Comparison of ENCODE assay signal across 11 mouse cellular contexts in genomic region chr2:38953152-38953883, GRCm38 (mm10). TPM values are rescaled to one million over a fixed set of nuclear protein-coding genes. Genes with fewer than 3 reads are reported as not detected.
DNase-seq lines count a peak whose midpoint lies in the region; ATAC-seq and TF ChIP-seq lines count a peak whose summit lies in the region.
"Had no signal": no experiment of that assay in that cellular context is flagged by ENCODE, and none has a peak within 500 bp of the region (broad histone marks: within the 10 kb centered on the region; RNA-seq: fewer than 3 reads in every experiment).

No protein-coding gene starts in this region.

- no peak overlapping the region for H3K4me2 ChIP-seq in stomach, embryonic 16.5 days (ENCODE audit: low read depth, low read length)
- no peak overlapping the region for H3K4me2 ChIP-seq in stomach, postnatal 0 days (replicated peaks; ENCODE audit: low read depth)
- H3K4me2 ChIP-seq: limb, embryonic 15.5 days had no signal

- no peak for TF ChIP-seq EP300 in stomach, postnatal 0 days (optimal IDR thresholded peaks at IDR 0.05)

- no peak for ATAC-seq in stomach, embryonic 16.5 days (ENCODE audit: insufficient read depth, low FRiP score)
- no peak for ATAC-seq in stomach, postnatal 0 days (ENCODE audit: low FRiP score, low TSS enrichment)

- 70% methylated on average over 5 of the region's 5 CpGs for WGBS in stomach, embryonic 16.5 days
- WGBS in stomach, postnatal 0 days, result 64% methylated on average over 5 of the region's 5 CpGs
- 64% methylated on average over 5 of the region's 5 CpGs for WGBS in olfactory bulb, adult 2 months

- 0 out of 2 replicates have a peak overlapping the region, but pooled peaks have one; percentile 3 for H3K27ac ChIP-seq in stomach, embryonic 16.5 days (ENCODE audit: low read length)
- H3K27ac ChIP-seq in stomach, postnatal 0 days (replicated peaks), result no peak overlapping the region
- peak overlapping the region; percentile 42; the same call in 1 of the 2 replicates for H3K27ac ChIP-seq in olfactory bulb, adult 2 months (ENCODE audit: insufficient read depth, low read depth, low read length)
- H3K27ac ChIP-seq: limb, embryonic 15.5 days had no signal

- TF ChIP-seq POLR2A in olfactory bulb, adult 2 months (IDR thresholded peaks at IDR 0.05; ENCODE audit: insufficient read depth, low read depth, low read length), result no peak

- no peak overlapping the region for H3K9ac ChIP-seq in stomach, embryonic 16.5 days (ENCODE audit: low read length)
- H3K9ac ChIP-seq in stomach, postnatal 0 days (ENCODE audit: low read length), result no peak overlapping the region
- H3K9ac ChIP-seq: limb, embryonic 15.5 days had no signal

- no peak overlapping the region for H3K4me3 ChIP-seq in stomach, embryonic 16.5 days (replicated peaks; ENCODE audit: low read length)
- H3K4me3 ChIP-seq in stomach, postnatal 0 days (ENCODE audit: low read depth, low read length), result no peak overlapping the region
- H3K4me3 ChIP-seq in olfactory bulb, adult 2 months (ENCODE audit: insufficient read depth, low read depth, low read length), result no peak overlapping the region
- H3K4me3 ChIP-seq: erythroblast, embryonic 14.5 days; limb, embryonic 15.5 days had no signal

- H3K36me3 ChIP-seq in stomach, embryonic 16.5 days (ENCODE audit: control insufficient read depth, insufficient read depth, low read length), result no peaks in the 10 kb centered on the region
- no peaks in the 10 kb centered on the region for H3K36me3 ChIP-seq in stomach, postnatal 0 days (ENCODE audit: control insufficient read depth, insufficient read depth, low read length)
- H3K36me3 ChIP-seq: limb, embryonic 15.5 days had no signal

- TF ChIP-seq CTCF in stomach, postnatal 0 days (IDR thresholded peaks at IDR 0.05; ENCODE audit: low read depth), result no peak
- no peak for TF ChIP-seq CTCF in olfactory bulb, adult 2 months (IDR thresholded peaks at IDR 0.05; ENCODE audit: insufficient read depth, low read depth, low read length)

- H3K9me3 ChIP-seq in stomach, embryonic 16.5 days (replicated peaks; ENCODE audit: control insufficient read depth, low read length), result no peaks in the 10 kb centered on the region
- no peaks in the 10 kb centered on the region for H3K9me3 ChIP-seq in stomach, postnatal 0 days (ENCODE audit: control insufficient read depth, low read length)
- H3K9me3 ChIP-seq: limb, embryonic 15.5 days had no signal

- DNase-seq in stomach, postnatal 0 days (ENCODE audit: low spot score), result no peak
- peak; percentile 24 to 30 for DNase-seq in cerebellum, postnatal 36 days
- peak; percentile 62 for DNase-seq in heart, postnatal 4 days
- DNase-seq in spleen, adult 18-20 months, result no peak
- no peak for DNase-seq in natural killer cell, adult 2 months (ENCODE audit: low spot score in 2 of 2)
- DNase-seq in spleen, postnatal 14 days (ENCODE audit: low spot score in 2 of 2), result no peak

- no peaks in the 10 kb centered on the region for H3K4me1 ChIP-seq in stomach, embryonic 16.5 days (ENCODE audit: control insufficient read depth, insufficient read depth, low read length)
- H3K4me1 ChIP-seq in stomach, postnatal 0 days (replicated peaks; ENCODE audit: control insufficient read depth, insufficient read depth), result no peaks in the 10 kb centered on the region
- peaks cover 12% of the 10 kb centered on the region for H3K4me1 ChIP-seq in olfactory bulb, adult 2 months (ENCODE audit: control insufficient read depth, insufficient read depth, low read length)

- H3K27me3 ChIP-seq in stomach, embryonic 16.5 days (ENCODE audit: control insufficient read depth, insufficient read depth, low read length), result no peaks in the 10 kb centered on the region
- no peaks in the 10 kb centered on the region for H3K27me3 ChIP-seq in stomach, postnatal 0 days (ENCODE audit: control insufficient read depth, insufficient read depth, low read length)
- H3K27me3 ChIP-seq: limb, embryonic 15.5 days had no signal

RNA-seq across cellular contexts. Expression of gene Olfml2a, which starts 21.5 kb away (rescaled TPM):
- polyA plus RNA-seq in stomach, embryonic 16.5 days (2015; fragmentation: Nextera tagmentation; extraction: Ambion mirVana), result 4.5 and 5.0 TPM in 2 replicates
- 2.7 and 3.5 TPM in 2 replicates for polyA plus RNA-seq in stomach, postnatal 0 days (2015; fragmentation: Nextera tagmentation; extraction: Ambion mirVana)
- 10 to 100 TPM; 18.3 to 18.5 TPM for total RNA-seq in heart, postnatal 4 days (2021)
- not detected in 2 replicates for polyA plus RNA-seq in olfactory bulb, adult 2 months (2012; ENCODE audit: insufficient read depth, insufficient read length, low replicate concordance, missing spikeins)
- total RNA-seq: neutrophil, adult 5-6 weeks had no signal

RNA-seq across cellular contexts. Expression of gene Nr6a1, which starts 25.8 kb away (rescaled TPM):
- 1.5 and 1.8 TPM in 2 replicates for polyA plus RNA-seq in stomach, embryonic 16.5 days (2015; fragmentation: Nextera tagmentation; extraction: Ambion mirVana)
- polyA plus RNA-seq in stomach, postnatal 0 days (2015; fragmentation: Nextera tagmentation; extraction: Ambion mirVana), result 0.59 and 1.2 TPM in 2 replicates
- 1 to 10 TPM; 2.1 to 2.6 TPM for total RNA-seq in heart, postnatal 4 days (2021)
- polyA plus RNA-seq in olfactory bulb, adult 2 months (2012; ENCODE audit: insufficient read depth, insufficient read length, low replicate concordance, missing spikeins), result not detected in 2 replicates
- polyA plus RNA-seq: erythroblast, embryonic 14.5 days had no signal

RNA-seq across cellular contexts. Expression of gene Wdr38, which starts 44.0 kb away (rescaled TPM):
- polyA plus RNA-seq in stomach, embryonic 16.5 days (2015; fragmentation: Nextera tagmentation; extraction: Ambion mirVana), result 1.7 and 1.9 TPM in 2 replicates
- polyA plus RNA-seq in stomach, postnatal 0 days (2015; fragmentation: Nextera tagmentation; extraction: Ambion mirVana), result 0.81 and 1.1 TPM in 2 replicates
- total RNA-seq in heart, postnatal 4 days (2021), result under 1 TPM; 0.11 to 0.17 TPM
- polyA plus RNA-seq in olfactory bulb, adult 2 months (2012; ENCODE audit: insufficient read depth, insufficient read length, low replicate concordance, missing spikeins), result not detected in 2 replicates
- polyA plus RNA-seq: erythroblast, embryonic 14.5 days had no signal

RNA-seq across cellular contexts. Expression of gene Arpc5l, which starts 51.8 kb away (rescaled TPM):
- 102 and 114 TPM in 2 replicates for polyA plus RNA-seq in stomach, embryonic 16.5 days (2015; fragmentation: Nextera tagmentation; extraction: Ambion mirVana)
- 136 and 142 TPM in 2 replicates for polyA plus RNA-seq in stomach, postnatal 0 days (2015; fragmentation: Nextera tagmentation; extraction: Ambion mirVana)
- 10 to 100 TPM; 51.9 to 55.6 TPM for total RNA-seq in heart, postnatal 4 days (2021)
- not detected in 2 replicates for polyA plus RNA-seq in olfactory bulb, adult 2 months (2012; ENCODE audit: insufficient read depth, insufficient read length, low replicate concordance, missing spikeins)

RNA-seq across cellular contexts. Expression of gene Rpl35, which starts 52.1 kb away (rescaled TPM):
- 789 and 1,020 TPM in 2 replicates for polyA plus RNA-seq in stomach, embryonic 16.5 days (2015; fragmentation: Nextera tagmentation; extraction: Ambion mirVana)
- polyA plus RNA-seq in stomach, postnatal 0 days (2015; fragmentation: Nextera tagmentation; extraction: Ambion mirVana), result 956 and 1,016 TPM in 2 replicates
- 100 to 1,000 TPM; 455 to 469 TPM for total RNA-seq in heart, postnatal 4 days (2021)
- not detected in 2 replicates for polyA plus RNA-seq in olfactory bulb, adult 2 months (2012; ENCODE audit: insufficient read depth, insufficient read length, low replicate concordance, missing spikeins)

Comparison
In these comparisons a context has a peak if more than half of its experiments do, and no peak if none do; other contexts are left out.
1. DNase-seq: peak in cerebellum, postnatal 36 days (2 of 2) and heart, postnatal 4 days (single experiment); none in stomach, postnatal 0 days (single experiment), spleen, adult 18-20 months (0 of 2), natural killer cell, adult 2 months (0 of 2) and spleen, postnatal 14 days (0 of 2).